Mouse (Mus musculus): Measurements from ENCODE around the gene Nrxn1.

GRCm38 (mm10) chr17:90556376-90556775 is 536.5 kb downstream of the Nrxn1 start:
- TF ChIP-seq POLR2A (IDR thresholded peaks at IDR 0.05; ENCODE audit: insufficient read length, low read depth) (no peak), USF1 (IDR thresholded peaks at IDR 0.05; ENCODE audit: low read depth) (no peak), MYOD1 (IDR thresholded peaks at IDR 0.05; ENCODE audit: control insufficient read depth in 1 of 3, insufficient read length in 2 of 3, low read depth in 2 of 3) (no peak), SRF (IDR thresholded peaks at IDR 0.05; ENCODE audit: control insufficient read depth, insufficient read length, low read depth) (no peak), POLR2AphosphoS2 (IDR thresholded peaks at IDR 0.05; ENCODE audit: insufficient read length, low read depth) (no peak), TCF12 (IDR thresholded peaks at IDR 0.05; ENCODE audit: insufficient read depth, poor library complexity, severe bottlenecking) (no peak), REST (IDR thresholded peaks at IDR 0.05; ENCODE audit: insufficient read depth, insufficient read length) (no peak)
